Mouse (Mus musculus) hindbrain, embryonic 14.5 days (tissue): ENCODE results near the gene Samd10. TPM values are rescaled to one million over a fixed set of nuclear protein-coding genes. Genes with fewer than 3 reads are reported as not detected.

Experiments used
- ATAC-seq: fragments of 200-750 bp; cut with Nextera tagmentation; 2 replicates; pipeline ENCODE4 v1.8.0; 2017; ENCODE audit warnings: moderate number of reproducible peaks, mild to moderate bottlenecking, moderate TSS enrichment, moderate library complexity; ENCODE audit not compliant: low FRiP score
- DNase-seq: peaks from one replicate; pipeline ENCODE4 v3.0.0-alpha.2; 2015; ENCODE audit warnings: low spot score
- H3K27ac ChIP-seq: fragments of 300-500 bp; sonication (generic); 2 replicates; pipeline ENCODE4 v1.5.1; 2014; ENCODE audit warnings: mild to moderate bottlenecking, moderate library complexity
- H3K27me3 ChIP-seq: fragments of 300-500 bp; sonication (generic); 2 replicates; pipeline ENCODE4 v1.6.1; 2014; ENCODE audit warnings: mild to moderate bottlenecking, low read length, mixed read lengths; ENCODE audit not compliant: control insufficient read depth, insufficient read depth
- H3K36me3 ChIP-seq: fragments of 300-500 bp; sonication (generic); replicated peaks from 2 replicates; pipeline ENCODE4 v1.6.1; 2014; ENCODE audit not compliant: control insufficient read depth, insufficient read depth
- H3K4me1 ChIP-seq: fragments of 300-500 bp; sonication (generic); replicated peaks from 2 replicates; pipeline ENCODE4 v1.6.1; 2014; ENCODE audit warnings: antibody characterized with exemption, low read length, mixed read lengths; ENCODE audit not compliant: control insufficient read depth, insufficient read depth
- H3K4me2 ChIP-seq: fragments of 300-500 bp; sonication (generic); replicated peaks from 2 replicates; pipeline ENCODE4 v1.6.1; 2014; ENCODE audit warnings: mild to moderate bottlenecking, moderate library complexity
- H3K4me3 ChIP-seq: fragments of 300-500 bp; sonication (generic); replicated peaks from 2 replicates; pipeline ENCODE4 v1.5.1; 2014; ENCODE audit warnings: mild to moderate bottlenecking, low read length
- H3K9ac ChIP-seq: fragments of 300-500 bp; sonication (generic); 2 replicates; pipeline ENCODE4 v1.6.1; 2014
- H3K9me3 ChIP-seq: fragments of 300-500 bp; sonication (generic); 2 replicates; pipeline ENCODE4 v1.6.1; 2016; ENCODE audit warnings: low read length; ENCODE audit not compliant: control insufficient read depth
- WGBS: fragments of 180-500 bp; shearing (Covaris S2); extraction: QIAGEN DNeasy Blood & Tissue Kit; methylation state at CpG from one replicate; pipeline ENCODE4 v1.1.7; 2014; 5-methylcytosine and 5-hydroxymethylcytosine counted together
- polyA plus RNA-seq: library from polyadenylated mRNA; unstranded; fragments of >200 nt; fragmentation: Nextera tagmentation; extraction: Ambion mirVana; gene quantifications from 2 replicates; pipeline ENCODE4 v1.2.1, GENCODE M21; 2014

Gene Samd10
- polyA plus RNA-seq, 1 experiment from 2014 or later: 192 TPM

DNA sequence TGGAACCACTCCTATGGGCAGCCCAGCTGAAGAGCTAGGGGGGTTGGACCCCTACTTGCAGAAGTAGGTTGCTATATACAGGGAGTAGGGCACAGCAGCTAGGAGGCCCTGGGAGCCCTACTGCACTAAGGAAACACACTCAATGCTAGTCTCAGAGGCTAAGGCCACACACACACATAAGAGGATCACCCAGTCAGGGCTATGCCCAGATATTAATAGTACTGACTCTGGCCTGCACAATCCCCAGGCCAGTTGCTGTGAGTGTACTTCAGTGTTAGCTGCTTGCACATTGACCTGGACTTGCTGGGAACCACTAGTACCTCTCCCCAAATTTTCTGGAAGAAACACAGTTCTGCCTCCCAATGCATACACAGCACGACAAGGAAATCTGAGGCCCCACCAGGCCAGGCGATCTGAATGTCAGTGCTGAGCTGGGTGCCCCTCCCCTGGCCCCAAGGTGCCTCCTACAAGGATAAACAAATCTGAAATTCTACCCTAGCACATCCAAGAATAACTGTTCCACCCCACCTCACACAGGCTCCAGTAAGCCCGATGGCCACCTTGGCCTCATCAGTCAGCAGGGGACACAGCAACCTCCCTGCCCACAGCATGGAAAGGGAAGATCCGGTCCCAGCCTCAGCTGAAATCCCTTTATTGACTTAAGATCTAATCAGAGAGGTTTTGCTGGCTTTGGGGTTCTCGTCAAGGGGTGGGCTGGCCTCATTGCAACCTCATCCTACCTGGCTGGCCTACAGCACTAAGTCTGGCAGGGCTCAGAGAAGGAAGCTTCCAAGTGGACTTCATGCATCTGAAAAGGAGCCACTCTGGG is 20.0 kb downstream of the Samd10 start:
- DNase-seq: no peak
- Histone ChIP-seq H3K4me2 (no peak overlapping the region), H3K27ac (no peak overlapping the region), H3K9ac (no peak overlapping the region), H3K9me3 (no peaks in the 10 kb centered on the region), H3K4me1 (peaks cover 30% of the 10 kb centered on the region), H3K27me3 (no peaks in the 10 kb centered on the region), H3K36me3 (peaks cover 14% of the 10 kb centered on the region), H3K4me3 (no peak overlapping the region)
- 75% methylated on average over 5 of the region's 5 CpGs for WGBS
- ATAC-seq: no peak

DNA sequence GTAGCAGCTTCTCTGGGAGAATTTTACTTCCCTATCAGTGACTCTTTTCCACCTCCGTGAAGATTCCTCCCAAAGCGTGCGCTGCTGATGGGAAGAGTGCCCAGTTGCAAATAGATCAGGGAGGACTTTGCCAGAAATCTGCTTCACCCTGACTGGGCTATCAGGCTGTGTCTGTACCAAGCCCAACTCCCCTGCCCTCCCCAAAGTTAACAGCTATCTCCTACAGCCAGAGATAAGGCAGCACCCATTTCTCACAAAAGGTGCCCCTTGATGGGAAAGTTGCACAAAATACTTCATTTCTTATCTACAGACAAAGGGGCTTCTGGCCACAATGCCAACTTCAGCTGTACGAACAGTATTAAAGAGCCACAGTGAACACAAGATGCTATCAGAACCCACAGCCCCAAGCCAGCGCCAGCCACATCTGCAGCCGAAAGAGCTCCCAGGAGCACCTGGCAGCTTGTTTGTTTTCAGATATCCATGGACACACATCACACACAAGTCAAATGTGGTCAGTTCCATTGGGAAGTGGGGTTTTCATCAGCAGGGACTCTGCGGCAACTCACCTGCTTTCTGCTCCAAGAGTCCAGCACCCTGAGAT is 20.9 kb downstream of the Samd10 start:
- H3K4me1 ChIP-seq: peaks cover 30% of the 10 kb centered on the region

DNA sequence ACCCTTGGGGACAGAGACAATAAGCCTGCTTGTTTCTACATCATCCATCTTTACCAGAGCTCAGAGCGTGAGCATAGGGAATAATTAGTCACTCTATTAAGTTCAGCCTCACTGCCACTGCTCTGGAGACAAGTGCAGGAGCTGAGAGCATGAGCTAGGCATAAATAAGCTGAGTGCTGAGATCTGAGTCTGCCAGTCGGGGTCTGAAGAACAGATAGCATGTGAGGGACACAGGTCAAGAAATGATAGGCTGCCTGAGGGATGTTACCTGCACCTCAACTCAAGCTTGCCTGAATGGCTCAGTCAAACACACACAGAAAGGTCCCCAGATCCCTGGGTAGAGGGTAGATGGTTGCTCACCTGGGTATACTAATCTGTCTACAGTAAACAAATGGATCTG is 21.9 kb downstream of the Samd10 start:
- H3K27me3 ChIP-seq: no peaks in the 10 kb centered on the region
- no peak overlapping the region for H3K4me2 ChIP-seq
- ATAC-seq: no peak
- no peak overlapping the region; the same call in 1 of the 2 replicates for H3K9ac ChIP-seq
- WGBS: 54% methylated on average over 2 of the region's 2 CpGs
- DNase-seq: no peak
- peaks cover 28% of the 10 kb centered on the region for H3K4me1 ChIP-seq
- H3K4me3 ChIP-seq: no peak overlapping the region
- no peak overlapping the region for H3K27ac ChIP-seq
- no peaks in the 10 kb centered on the region for H3K9me3 ChIP-seq
- peaks cover 13% of the 10 kb centered on the region; the same call in 1 of the 2 replicates for H3K36me3 ChIP-seq

More for the DNA sequence above, 20.9 kb downstream of the Samd10 start:
- peaks cover 17% of the 10 kb centered on the region for H3K36me3 ChIP-seq
- WGBS: 82% methylated on average over 7 of the region's 7 CpGs
- H3K4me2 ChIP-seq: no peak overlapping the region
- no peak overlapping the region for H3K9ac ChIP-seq
- no peaks in the 10 kb centered on the region for H3K9me3 ChIP-seq
- no peaks in the 10 kb centered on the region for H3K27me3 ChIP-seq
- no peak overlapping the region for H3K4me3 ChIP-seq
- DNase-seq (no peak), ATAC-seq (no peak)
- no peak overlapping the region for H3K27ac ChIP-seq

DNA sequence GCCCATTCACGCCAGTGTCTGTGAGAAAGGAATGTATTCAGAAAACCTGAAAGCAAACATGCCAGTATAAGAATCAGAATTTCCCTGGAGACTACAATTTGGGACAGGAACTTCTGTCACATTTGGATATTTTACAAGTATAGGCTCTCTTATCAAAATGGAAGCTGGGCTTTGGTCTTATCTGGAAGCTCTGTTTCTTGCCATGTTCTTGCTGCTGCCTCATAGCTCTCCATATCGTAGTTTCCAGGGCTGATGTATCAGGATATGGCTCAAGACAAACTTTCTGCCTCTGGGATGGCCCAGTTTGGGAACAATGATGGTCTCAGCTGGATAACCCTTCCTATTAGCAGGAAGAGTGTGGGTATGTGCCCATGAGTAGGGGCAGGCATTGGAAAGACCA is 22.4 kb downstream of the Samd10 start:
- H3K27ac ChIP-seq: no peak overlapping the region
- H3K9ac ChIP-seq: no peak overlapping the region
- no peaks in the 10 kb centered on the region for H3K27me3 ChIP-seq
- no peak for ATAC-seq
- peaks cover 13% of the 10 kb centered on the region; the same call in 1 of the 2 replicates for H3K36me3 ChIP-seq
- no peak for DNase-seq
- WGBS: 87% methylated on average over 2 of the region's 2 CpGs
- H3K9me3 ChIP-seq: no peaks in the 10 kb centered on the region
- no peak overlapping the region for H3K4me2 ChIP-seq
- H3K4me3 ChIP-seq: no peak overlapping the region
- peaks cover 27% of the 10 kb centered on the region for H3K4me1 ChIP-seq

DNA sequence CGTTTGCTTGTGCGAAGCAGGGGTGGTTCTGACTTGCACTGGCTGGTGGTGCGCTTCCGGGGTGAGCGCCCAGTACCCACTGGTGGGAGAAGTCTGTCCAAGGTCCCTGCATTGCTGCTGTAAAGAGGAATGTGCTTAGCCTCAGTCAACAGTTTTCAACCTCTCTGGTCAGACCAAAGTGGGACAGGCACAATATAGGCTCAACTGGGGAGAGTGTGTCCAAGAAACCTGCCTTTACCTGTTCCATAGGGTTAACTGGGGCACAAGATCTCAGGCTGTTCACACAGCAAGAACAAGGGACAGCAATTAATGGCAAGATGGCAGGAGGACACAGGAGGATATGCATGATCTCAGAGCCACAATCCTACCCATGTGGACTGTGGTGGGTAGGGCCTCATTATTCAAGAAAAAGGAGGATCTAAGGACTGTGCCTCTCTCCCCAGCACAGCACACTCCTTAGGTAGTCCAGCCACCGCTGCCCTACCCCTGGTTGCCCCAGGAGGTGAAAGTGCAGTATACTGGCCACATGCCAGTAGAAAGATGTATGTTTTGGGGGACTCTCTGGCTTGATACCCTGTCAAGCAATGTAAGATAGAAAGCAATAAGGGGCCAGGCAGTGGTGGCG is 24.0 kb downstream of the Samd10 start:
- Histone ChIP-seq H3K36me3 (peaks cover 13% of the 10 kb centered on the region; the same call in 1 of the 2 replicates), H3K9ac (no peak overlapping the region), H3K27ac (no peak overlapping the region), H3K4me3 (no peak overlapping the region), H3K27me3 (no peaks in the 10 kb centered on the region), H3K4me1 (peaks cover 19% of the 10 kb centered on the region), H3K9me3 (no peaks in the 10 kb centered on the region), H3K4me2 (no peak overlapping the region)
- DNase-seq (no peak), ATAC-seq (no peak)
- WGBS: 90% methylated on average over 7 of the region's 7 CpGs

DNA sequence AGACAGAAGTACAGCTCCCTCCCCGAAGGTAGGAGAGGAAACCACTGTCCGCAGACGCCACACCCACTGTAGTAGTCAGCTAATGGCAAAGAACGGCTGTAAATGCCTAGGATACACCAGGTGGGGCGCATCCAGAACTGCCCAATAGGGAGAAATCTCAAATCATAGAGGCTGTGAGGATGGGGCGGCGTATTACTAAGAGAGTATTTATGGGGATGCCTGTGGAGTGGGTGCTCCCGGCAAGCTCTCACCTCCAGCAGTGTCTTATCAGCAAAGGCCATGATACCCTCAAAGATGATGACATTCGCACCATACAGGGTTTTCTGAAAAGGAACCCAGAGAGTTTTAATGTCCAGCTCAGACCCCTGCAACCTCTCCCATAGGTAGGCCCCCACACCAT is 25.1 kb downstream of the Samd10 start:
- Histone ChIP-seq H3K4me3 (no peak overlapping the region), H3K27ac (no peak overlapping the region), H3K9me3 (no peaks in the 10 kb centered on the region), H3K36me3 (peaks cover 13% of the 10 kb centered on the region; the same call in 1 of the 2 replicates), H3K4me1 (peaks cover 17% of the 10 kb centered on the region), H3K27me3 (no peaks in the 10 kb centered on the region), H3K4me2 (no peak overlapping the region), H3K9ac (no peak overlapping the region)
- WGBS: 91% methylated on average over 9 of the region's 9 CpGs
- DNase-seq (no peak), ATAC-seq (no peak)

DNA sequence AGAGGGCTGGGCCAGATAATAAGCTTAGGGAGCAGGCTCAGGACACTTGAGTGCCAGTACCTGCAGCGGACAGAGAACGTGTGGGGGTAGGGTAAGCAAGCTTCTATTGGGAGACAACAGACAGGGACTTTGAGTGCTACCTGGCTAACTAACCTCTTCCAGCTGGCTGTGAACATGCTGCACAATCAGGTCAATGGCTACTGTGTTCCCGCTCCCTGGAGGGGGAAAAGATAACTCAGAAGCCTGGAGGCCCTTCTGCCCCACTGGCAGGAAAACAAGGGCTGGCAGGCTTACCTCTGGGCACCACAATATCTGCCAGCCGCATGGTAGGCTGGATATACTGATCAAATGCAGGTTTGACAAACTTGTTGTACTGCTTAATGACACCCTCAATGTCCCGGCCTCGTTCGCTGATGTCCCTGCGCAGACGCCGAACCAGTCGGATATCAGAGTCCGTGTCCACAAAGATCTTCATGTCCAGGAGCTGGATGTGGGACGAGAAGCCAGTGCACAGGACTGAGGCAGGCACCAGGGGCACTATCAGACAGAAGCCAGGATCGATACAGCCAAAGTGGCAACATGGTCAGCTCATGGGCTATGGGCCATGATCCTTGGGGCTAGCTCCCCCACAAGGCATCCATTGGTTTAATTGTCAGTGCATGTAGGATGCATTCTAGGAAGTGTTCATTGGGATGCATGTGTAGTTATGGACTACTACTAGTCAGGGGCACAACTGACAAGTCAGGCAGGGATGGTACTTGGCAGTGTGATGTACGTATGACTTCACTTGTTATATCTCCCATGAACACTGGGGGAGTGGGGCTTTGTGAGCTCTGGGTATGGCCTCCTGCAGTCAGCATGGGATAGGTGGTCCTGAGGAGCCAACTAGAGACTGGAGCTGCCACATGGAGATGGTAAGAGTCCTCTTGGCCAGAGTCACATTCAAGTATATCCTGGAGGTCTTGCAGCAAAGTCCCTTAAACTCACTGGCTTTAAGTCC is 25.8 kb downstream of the Samd10 start:
- no peak for DNase-seq
- Histone ChIP-seq H3K4me3 (no peak overlapping the region), H3K27ac (no peak overlapping the region), H3K36me3 (peaks cover 13% of the 10 kb centered on the region; the same call in 1 of the 2 replicates), H3K9me3 (no peaks in the 10 kb centered on the region), H3K4me2 (no peak overlapping the region), H3K27me3 (no peaks in the 10 kb centered on the region), H3K4me1 (peaks cover 13% of the 10 kb centered on the region), H3K9ac (no peak overlapping the region)
- 94% methylated on average over 15 of the region's 15 CpGs for WGBS
- no peak for ATAC-seq

DNA sequence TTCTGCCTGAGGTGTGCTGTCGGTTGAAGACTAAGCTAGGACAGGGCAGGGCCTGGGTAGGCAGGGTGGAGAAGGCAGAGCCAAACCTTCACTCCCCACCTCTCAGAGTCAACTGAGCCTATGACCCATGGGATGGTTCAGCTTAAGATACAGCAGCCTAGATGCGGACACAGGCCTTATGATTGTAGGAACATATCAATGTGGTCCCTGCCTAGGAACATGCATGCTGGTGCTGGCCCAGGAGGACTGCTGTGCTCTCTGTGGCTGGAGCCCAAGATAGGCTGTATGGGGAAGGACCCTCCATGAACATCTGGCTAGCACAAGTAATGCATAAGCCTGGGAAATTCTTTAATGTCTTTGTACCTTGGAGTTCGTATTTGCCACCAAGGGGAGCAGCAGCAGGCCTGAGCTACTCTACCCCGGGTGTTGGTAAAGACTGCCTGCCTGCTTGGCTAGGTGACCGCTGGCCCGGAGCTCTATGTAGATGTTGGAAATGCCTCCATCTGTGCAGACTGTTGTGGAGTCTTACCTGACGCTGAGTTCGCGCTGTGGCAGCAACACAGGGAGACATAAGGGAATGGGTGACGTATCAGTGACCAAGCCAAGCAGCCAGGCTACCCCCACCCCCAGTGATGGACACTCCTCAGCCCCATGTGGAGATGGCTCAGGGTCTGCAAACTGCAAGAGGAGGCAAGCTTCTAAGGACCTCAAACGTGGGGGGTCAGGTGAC is 26.9 kb downstream of the Samd10 start:
- no peak for ATAC-seq
- Histone ChIP-seq H3K27ac (no peak overlapping the region), H3K9me3 (no peaks in the 10 kb centered on the region), H3K9ac (no peak overlapping the region), H3K27me3 (no peaks in the 10 kb centered on the region), H3K36me3 (peaks cover 13% of the 10 kb centered on the region; the same call in 1 of the 2 replicates), H3K4me2 (no peak overlapping the region), H3K4me1 (peaks cover 8% of the 10 kb centered on the region; the same call in 1 of the 2 replicates), H3K4me3 (no peak overlapping the region)
- no peak for DNase-seq
- 92% methylated on average over 11 of the region's 11 CpGs for WGBS
